Mouse (Mus musculus): ENCODE results near the gene Cldn7. TPM values are rescaled to one million over a fixed set of nuclear protein-coding genes. Genes with fewer than 3 reads are reported as not detected.
"Not testable (repeated sequence)": the region's sequence is repeated elsewhere in the genome, so short reads cannot be mapped to it uniquely, and the experiment has no call there.

Gene Cldn7
- total RNA-seq, 2 experiments from 2014 or later = not detected

- intact Hi-C loops (cut with DNase I) = loop anchor here (5.0 kb wide), 1 partner anchor 68 kb away; no protein-coding TSS in a partner anchor
- DNase-seq = peak; percentile 94
- Histone ChIP-seq H3K4me3 (peak within 1 kb of the TSS; percentile 86), H3K27ac (peak within 1 kb of the TSS; percentile 100)
- TF ChIP-seq CTCF (IDR thresholded peaks at IDR 0.05) = no peak
These were observed 35.9 kb downstream of the Cldn7 start, which contains the start of gene Dvl2 for GRCm38 (mm10) chr11:70000396-70000898. Dvl2 (plus strand) TSS chr11:70000595.

- intact Hi-C loops (cut with DNase I) = loop anchor here (5.0 kb wide), 1 partner anchor 69 kb away; no protein-coding TSS in a partner anchor
- Histone ChIP-seq H3K27ac (peak overlapping the region; percentile 100), H3K4me3 (peak overlapping the region; percentile 86)
- no peak for DNase-seq
- no peak for TF ChIP-seq CTCF (IDR thresholded peaks at IDR 0.05)
These were observed 36.6 kb downstream of the Cldn7 start for GRCm38 (mm10) chr11:70001159-70001558.

DNA sequence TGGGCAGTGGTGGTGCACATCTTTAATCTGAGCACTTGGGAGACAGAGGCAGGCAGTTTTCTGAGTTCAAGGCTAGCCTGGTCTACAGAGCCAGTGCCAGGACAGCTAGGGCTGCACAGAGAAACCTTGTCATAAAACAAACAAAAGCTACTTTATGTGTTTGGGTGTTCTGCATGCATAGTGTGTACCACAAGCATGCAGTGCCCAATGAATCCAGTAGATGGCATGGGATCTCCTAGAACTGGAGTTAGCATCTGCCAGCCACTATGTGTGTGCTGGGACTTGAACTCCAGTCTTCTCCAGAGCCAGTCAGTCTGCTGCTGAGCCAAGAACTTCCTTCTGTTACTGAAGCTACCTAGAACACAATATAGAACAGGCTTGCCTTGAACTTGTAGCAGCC is 37.3 kb downstream of the Cldn7 start:
- intact Hi-C loops (cut with DNase I) = loop anchor here (5.0 kb wide), 1 partner anchor 70 kb away; no protein-coding TSS in a partner anchor
- H3K4me3 ChIP-seq = peak overlapping the region; percentile 86
- peak; percentile 52 for TF ChIP-seq CTCF (IDR thresholded peaks at IDR 0.05)
- no peak for DNase-seq
- no peak overlapping the region for H3K27ac ChIP-seq

- H3K4me3 ChIP-seq = no peak overlapping the region
- intact Hi-C loops (cut with DNase I) = loop anchor here (5.0 kb wide), 1 partner anchor 70 kb away; no protein-coding TSS in a partner anchor
- DNase-seq = no peak
These were observed 37.9 kb downstream of the Cldn7 start for GRCm38 (mm10) chr11:70002471-70002870.

DNA sequence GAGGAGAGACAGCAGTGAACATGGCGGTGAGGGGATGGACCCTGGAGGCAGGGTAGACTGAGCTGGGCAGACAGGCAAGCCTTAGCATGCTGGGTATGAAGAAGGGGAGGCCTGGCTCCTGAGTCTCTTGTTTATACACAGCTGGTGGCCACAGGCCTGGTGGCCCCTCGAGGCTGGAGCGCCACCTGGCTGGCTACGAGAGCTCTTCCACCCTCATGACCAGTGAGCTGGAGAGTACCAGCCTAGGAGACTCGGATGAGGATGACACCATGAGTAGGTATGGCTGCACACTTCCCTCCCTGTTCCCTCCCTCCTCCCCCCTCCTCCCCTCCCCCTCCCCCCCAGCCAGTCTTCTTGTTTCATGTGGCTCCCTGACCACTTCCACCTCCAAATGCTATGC is 40.9 kb downstream of the Cldn7 start:
- TF ChIP-seq CTCF (IDR thresholded peaks at IDR 0.05) = peak; percentile 52
- Histone ChIP-seq H3K27ac (no peak overlapping the region), H3K4me3 (no peak overlapping the region)
- intact Hi-C loops (cut with DNase I) = no loop called here
- DNase-seq = no peak

More at GRCm38 (mm10) chr11:70002471-70002870, 37.9 kb downstream of the Cldn7 start:
- TF ChIP-seq CTCF (IDR thresholded peaks at IDR 0.05) = no peak
- H3K27ac ChIP-seq = no peak overlapping the region

- Histone ChIP-seq H3K27ac (no peak overlapping the region), H3K4me3 (no peak overlapping the region)
- no peak for DNase-seq
- intact Hi-C loops (cut with DNase I) = no loop called here
- TF ChIP-seq CTCF (IDR thresholded peaks at IDR 0.05) = no peak
These were observed 45.5 kb downstream of the Cldn7 start for GRCm38 (mm10) chr11:70010033-70010432.

DNA sequence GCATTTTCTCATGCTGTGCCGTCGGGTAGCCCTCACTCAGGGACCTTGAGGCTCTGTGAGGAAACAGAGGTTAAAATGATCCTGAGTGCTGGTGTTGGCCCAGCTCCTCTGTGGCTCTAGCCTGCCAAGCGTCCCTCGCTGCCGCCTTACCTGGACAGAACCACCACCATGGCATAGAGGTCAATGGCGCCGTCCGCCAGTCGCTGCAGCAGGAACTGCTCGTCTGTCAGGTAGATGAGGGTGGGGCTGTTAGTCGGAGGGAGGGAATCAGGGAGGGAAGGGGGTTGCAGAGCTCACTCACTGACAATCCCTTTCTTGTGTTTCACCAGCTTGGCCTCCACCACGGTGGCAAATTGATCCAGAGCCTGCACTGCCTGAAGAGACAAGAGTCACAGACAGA is 46.0 kb downstream of the Cldn7 start:
- H3K4me3 ChIP-seq = no peak overlapping the region
- intact Hi-C loops (cut with DNase I) = no loop called here
- no peak overlapping the region for H3K27ac ChIP-seq
- no peak for TF ChIP-seq CTCF (IDR thresholded peaks at IDR 0.05)
- DNase-seq = no peak

DNA sequence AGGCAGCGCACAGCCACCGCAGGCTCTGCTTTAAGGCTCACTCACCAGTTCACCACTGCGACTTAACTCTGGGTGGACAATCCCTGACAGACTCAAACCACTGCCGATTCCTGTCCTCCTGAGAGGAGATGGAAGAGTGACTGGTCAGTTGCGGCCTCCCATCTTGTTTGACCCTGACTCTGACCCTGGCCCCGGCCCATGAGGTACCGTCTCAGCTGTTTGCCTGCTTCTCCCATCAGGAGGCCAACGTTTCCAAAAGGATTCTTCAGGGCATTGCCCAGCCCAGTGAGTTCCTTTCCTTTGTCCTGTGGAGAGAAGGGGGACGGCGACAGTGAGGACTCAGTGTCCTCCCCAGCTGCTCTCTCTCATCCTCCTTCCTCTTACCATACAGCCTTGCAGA is 46.4 kb downstream of the Cldn7 start:
- H3K4me3 ChIP-seq = no peak overlapping the region
- H3K27ac ChIP-seq = no peak overlapping the region
- no peak for DNase-seq
- no peak for TF ChIP-seq CTCF (IDR thresholded peaks at IDR 0.05)
- intact Hi-C loops (cut with DNase I) = no loop called here

DNA sequence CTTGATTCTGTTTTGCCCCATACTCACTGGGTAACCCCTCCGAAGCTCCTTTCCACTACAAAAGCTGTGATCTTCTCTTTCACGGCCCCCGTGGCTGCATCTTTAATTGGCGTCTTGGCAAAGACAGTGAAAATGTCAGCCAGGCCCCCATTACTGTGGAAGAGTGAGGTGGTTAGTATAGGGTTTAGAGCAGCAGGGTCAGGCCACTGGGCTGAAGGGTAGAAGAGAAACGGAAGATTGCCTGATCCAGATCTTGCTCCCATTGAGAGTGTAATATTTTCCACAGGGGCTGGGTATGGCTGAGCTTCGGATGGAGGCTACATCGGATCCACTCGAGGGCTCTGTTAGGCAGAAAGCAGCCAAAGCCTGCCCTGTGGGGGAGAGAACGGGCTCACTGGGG is 48.4 kb downstream of the Cldn7 start:
- DNase-seq = no peak
- no peak overlapping the region for H3K4me3 ChIP-seq
- TF ChIP-seq CTCF (IDR thresholded peaks at IDR 0.05) = no peak
- intact Hi-C loops (cut with DNase I) = no loop called here
- no peak overlapping the region for H3K27ac ChIP-seq

DNA sequence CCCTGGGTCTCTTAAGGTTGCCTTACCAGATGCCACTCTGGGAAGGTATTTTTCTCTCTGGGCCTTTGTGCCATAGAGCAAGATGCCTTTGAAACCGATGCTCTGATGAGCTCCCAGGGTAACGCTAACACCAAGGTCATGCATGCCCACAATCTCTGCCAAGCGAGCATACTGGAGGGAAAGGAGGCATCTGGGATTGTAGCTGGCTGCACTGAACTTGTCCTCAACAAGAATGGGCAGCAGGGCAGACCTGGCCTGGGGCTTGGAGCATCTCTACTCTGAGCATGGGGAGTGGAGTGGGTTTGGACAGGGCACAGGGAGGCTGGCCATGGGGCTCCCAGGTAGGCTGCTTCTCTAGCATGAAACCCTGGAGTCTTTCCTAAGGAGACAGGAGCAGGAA is 48.8 kb downstream of the Cldn7 start:
- TF ChIP-seq CTCF (IDR thresholded peaks at IDR 0.05) = no peak

GRCm38 (mm10) chr11:70014051-70014450 is 49.5 kb downstream of the Cldn7 start:
- H3K27ac ChIP-seq = peak overlapping the region; percentile 95
- peak overlapping the region; percentile 91 for H3K4me3 ChIP-seq
- TF ChIP-seq CTCF (IDR thresholded peaks at IDR 0.05) = no peak
- no peak for DNase-seq
- intact Hi-C loops (cut with DNase I) = no loop called here

More for the DNA sequence above, 48.8 kb downstream of the Cldn7 start:
- H3K27ac ChIP-seq = no peak overlapping the region
- intact Hi-C loops (cut with DNase I) = no loop called here
- no peak for DNase-seq
- H3K4me3 ChIP-seq = no peak overlapping the region

DNA sequence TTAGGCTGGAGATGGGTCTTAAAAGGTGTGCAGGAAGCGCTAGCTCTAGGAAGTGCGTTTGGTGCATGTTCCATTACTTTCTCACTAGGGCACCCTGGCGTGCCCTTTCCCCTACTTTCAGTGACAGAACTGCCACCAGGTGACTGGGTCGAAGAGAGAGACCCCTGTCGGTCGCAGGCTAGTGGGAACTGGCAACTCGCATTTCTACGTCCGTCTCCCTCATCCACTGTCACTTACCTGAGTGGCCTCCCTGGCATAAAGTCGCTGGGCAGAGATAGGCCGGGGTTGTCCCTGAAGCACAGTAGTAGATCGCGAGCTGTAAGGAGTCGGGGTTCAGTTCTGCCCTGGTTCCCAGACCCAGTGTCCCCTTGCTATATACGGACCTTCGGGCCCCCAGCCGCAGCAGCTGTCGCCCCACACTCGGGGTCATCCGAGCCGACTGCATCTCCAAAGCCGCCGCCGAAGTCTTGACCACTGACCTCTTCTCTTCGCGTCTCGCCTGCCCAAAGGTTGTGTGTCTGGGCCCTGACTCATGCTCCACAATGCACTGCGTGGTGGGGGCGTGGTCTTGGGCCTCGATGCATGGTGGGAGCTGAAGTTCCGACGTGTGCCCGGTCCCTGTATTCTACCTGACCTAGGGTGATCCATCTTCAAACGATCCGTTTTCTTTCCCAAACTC is 50.4 kb downstream of the Cldn7 start, which contains the start of gene Acadvl:
Acadvl (minus strand) TSS at position 532 of the 679 bp plus-strand sequence.
- DNase-seq = peak; percentile 95
- H3K27ac ChIP-seq = peak within 1 kb of the TSS; percentile 95
- intact Hi-C loops (cut with DNase I) = no loop called here
- H3K4me3 ChIP-seq = peak within 1 kb of the TSS; percentile 91
- TF ChIP-seq CTCF (IDR thresholded peaks at IDR 0.05) = peak; percentile 49

DNA sequence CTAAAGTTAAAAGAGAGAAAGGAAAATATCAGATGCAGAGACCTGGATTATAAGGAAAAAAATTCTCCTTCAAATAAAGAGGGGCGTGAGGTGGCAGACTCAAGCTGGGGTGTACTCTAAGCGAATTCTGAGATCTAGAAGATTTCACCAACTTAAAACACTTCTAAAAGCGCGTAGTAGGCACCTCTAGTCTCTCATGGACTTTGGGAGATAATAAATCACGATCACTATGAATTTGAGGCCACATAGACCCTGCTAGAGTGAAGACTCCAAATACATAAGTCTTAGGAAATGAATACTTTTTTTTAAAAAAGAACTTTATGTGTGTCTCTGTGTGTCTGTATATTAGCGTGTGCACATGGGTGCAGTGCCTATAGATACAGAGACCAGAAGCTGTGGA is 51.1 kb downstream of the Cldn7 start:
- intact Hi-C loops (cut with DNase I) = no loop called here
- peak overlapping the region; percentile 91 for H3K4me3 ChIP-seq
- no peak for TF ChIP-seq CTCF (IDR thresholded peaks at IDR 0.05)
- peak overlapping the region; percentile 95 for H3K27ac ChIP-seq
- DNase-seq = no peak

DNA sequence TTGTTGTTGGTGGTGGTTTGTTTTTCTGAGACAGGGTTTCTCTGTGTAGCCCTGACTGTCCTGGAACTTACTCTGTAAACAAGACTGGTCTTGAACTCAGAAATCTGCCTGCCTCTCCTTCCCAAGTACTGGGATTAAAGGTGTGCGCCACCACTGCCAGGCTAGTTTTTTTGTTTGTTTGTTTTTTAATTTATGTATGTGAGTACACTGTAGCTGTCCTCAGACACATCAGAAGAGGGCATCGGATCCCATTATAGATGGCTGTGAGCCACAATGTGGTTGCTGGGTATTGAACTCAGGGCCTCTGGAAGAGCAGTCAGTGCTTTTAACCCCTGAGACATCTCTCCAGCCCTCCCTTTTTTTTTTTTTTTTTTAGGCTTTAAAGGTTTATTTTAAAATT is 51.6 kb downstream of the Cldn7 start:
- intact Hi-C loops (cut with DNase I); H3K4me3 ChIP-seq; H3K27ac ChIP-seq; DNase-seq: not testable (repeated sequence)
